Mouse (Mus musculus): ENCODE measurements around the gene Armt1. TPM values are rescaled to one million over a fixed set of nuclear protein-coding genes. Genes with fewer than 3 reads are reported as not detected.

The Armt1 gene
- polyA plus RNA-seq, 3 experiments from 2014 or later = 34.1 to 38.4 (median 35.8) TPM

GRCm38 (mm10) chr10:4435416-4435815 lies 3.1 kb downstream of the Armt1 start:
- no peak for ATAC-seq

GRCm38 (mm10) chr10:4456409-4456808 lies 24.1 kb downstream of the Armt1 start:
- ATAC-seq = no peak

GRCm38 (mm10) chr10:4460201-4460600 lies 27.9 kb downstream of the Armt1 start:
- no peak for ATAC-seq

- no peak for ATAC-seq
Observed at GRCm38 (mm10) chr10:4465799-4466198, 33.5 kb downstream of the Armt1 start.

GRCm38 (mm10) chr10:4469406-4469805 lies 37.1 kb downstream of the Armt1 start:
- no peak for ATAC-seq

GRCm38 (mm10) chr10:4473591-4473993 lies 41.3 kb downstream of the Armt1 start:
- ATAC-seq = no peak

- ATAC-seq = no peak
Observed at GRCm38 (mm10) chr10:4475431-4475830, 43.2 kb downstream of the Armt1 start.

GRCm38 (mm10) chr10:4476604-4477003 lies 44.3 kb downstream of the Armt1 start:
- ATAC-seq = no peak

- no peak for ATAC-seq
Observed at GRCm38 (mm10) chr10:4480929-4481328, 48.7 kb downstream of the Armt1 start.

GRCm38 (mm10) chr10:4481695-4482094 lies 49.4 kb downstream of the Armt1 start:
- no peak for ATAC-seq

GRCm38 (mm10) chr10:4482355-4482754 lies 50.1 kb downstream of the Armt1 start, which contains the start of gene Ccdc170:
TSS of gene Ccdc170 (plus strand) at chr10:4482502.
- no peak for ATAC-seq

- no peak for ATAC-seq
Observed at GRCm38 (mm10) chr10:4483848-4484247, 51.6 kb downstream of the Armt1 start.

GRCm38 (mm10) chr10:4484986-4485385 lies 52.7 kb downstream of the Armt1 start:
- no peak for ATAC-seq

GRCm38 (mm10) chr10:4489865-4490264 lies 57.6 kb downstream of the Armt1 start:
- ATAC-seq = peak; percentile 25

- ATAC-seq = no peak
Observed at GRCm38 (mm10) chr10:4491281-4491680, 59.0 kb downstream of the Armt1 start.

GRCm38 (mm10) chr10:4492045-4492444 lies 59.8 kb downstream of the Armt1 start:
- ATAC-seq = no peak

GRCm38 (mm10) chr10:4492909-4493308 lies 60.6 kb downstream of the Armt1 start:
- ATAC-seq = no peak

GRCm38 (mm10) chr10:4503251-4503650 lies 71.0 kb downstream of the Armt1 start:
- ATAC-seq = no peak

Other genes with a start within 250 kb of the Armt1 start
- 1 to 10 TPM; 7.4 to 7.8 (median 7.6) TPM for gene Akap12, start 166.1 kb upstream of the Armt1 start, polyA plus RNA-seq (2017; shearing (Covaris generic))
- 10 to 100 TPM in 2 of 3 experiments, 1 to 10 TPM in 1; 9.1 to 11.5 (median 11.1) TPM for gene Zbtb2, start 44.4 kb upstream of the Armt1 start, polyA plus RNA-seq (2017; shearing (Covaris generic))
- 10 to 100 TPM; 40.1 to 45.0 (median 42.4) TPM for gene Rmnd1, start 79 bp upstream of the Armt1 start, polyA plus RNA-seq (2017; shearing (Covaris generic))
- gene Ccdc170, start 50.0 kb downstream of the Armt1 start, polyA plus RNA-seq (2017; shearing (Covaris generic)) = not detected
- 1 to 10 TPM; 1.3 to 6.4 (median 4.4) TPM for gene Esr1, start 179.1 kb downstream of the Armt1 start, polyA plus RNA-seq (2017; shearing (Covaris generic))

All from inflammation-experienced regulatory T-cells, adult 6 months (primary cell).